Mouse (Mus musculus): ENCODE measurements at regions not wholly inside any gene's neighbourhood (a gene's known extent, or its start where the extent isn't known, plus 50 kb on each side); places are given as distances from the start of the nearest gene placed in this dataset.

GRCm38 (mm10) chr2:131721631-131722545 lies 137.7 kb downstream of the Erv3 start:
- H3K36me3 ChIP-seq (ENCODE audit: control insufficient read depth, insufficient read depth, low read length) = no peaks in the 10 kb centered on the region
- WGBS = 90% methylated on average over 6 of the region's 6 CpGs
- H3K4me1 ChIP-seq (replicated peaks; ENCODE audit: control insufficient read depth, insufficient read depth, low read length) = no peaks in the 10 kb centered on the region
- DNase-seq (ENCODE audit: low spot score) (no peak), ATAC-seq (replicated peaks; ENCODE audit: low FRiP score, low TSS enrichment, low read depth) (no peak)
- H3K27ac ChIP-seq (ENCODE audit: low read depth) = no peak overlapping the region
- H3K4me2 ChIP-seq (ENCODE audit: low read length) = no peak overlapping the region
- H3K4me3 ChIP-seq (ENCODE audit: low read depth, low read length) = no peak overlapping the region
- H3K9me3 ChIP-seq (ENCODE audit: control insufficient read depth, low read length) = peaks cover 14% of the 10 kb centered on the region
- H3K27me3 ChIP-seq (replicated peaks; ENCODE audit: control insufficient read depth, insufficient read depth, low read length) = no peaks in the 10 kb centered on the region
- no peak overlapping the region for H3K9ac ChIP-seq (ENCODE audit: low read length)

- 86% methylated on average over 5 of the region's 5 CpGs for WGBS
- H3K4me2 ChIP-seq (ENCODE audit: low read length) = no peak overlapping the region
- no peaks in the 10 kb centered on the region for H3K4me1 ChIP-seq (replicated peaks; ENCODE audit: control insufficient read depth, insufficient read depth, low read length)
- H3K9ac ChIP-seq (ENCODE audit: low read length) = no peak overlapping the region
- H3K4me3 ChIP-seq (ENCODE audit: low read depth, low read length) = no peak overlapping the region
- H3K27ac ChIP-seq (ENCODE audit: low read depth) = no peak overlapping the region
- no peaks in the 10 kb centered on the region for H3K36me3 ChIP-seq (ENCODE audit: control insufficient read depth, insufficient read depth, low read length)
- no peak for ATAC-seq (replicated peaks; ENCODE audit: low FRiP score, low TSS enrichment, low read depth)
- no peaks in the 10 kb centered on the region for H3K9me3 ChIP-seq (ENCODE audit: control insufficient read depth, low read length)
- H3K27me3 ChIP-seq (replicated peaks; ENCODE audit: control insufficient read depth, insufficient read depth, low read length) = no peaks in the 10 kb centered on the region
- DNase-seq (ENCODE audit: low spot score) = no peak
These were observed 142.0 kb downstream of the Erv3 start for GRCm38 (mm10) chr2:131717561-131717960.

GRCm38 (mm10) chr2:131716841-131717240 lies 142.7 kb downstream of the Erv3 start:
- 84% methylated on average over 5 of the region's 5 CpGs for WGBS
- H3K36me3 ChIP-seq (ENCODE audit: control insufficient read depth, insufficient read depth, low read length) = no peaks in the 10 kb centered on the region
- no peaks in the 10 kb centered on the region for H3K27me3 ChIP-seq (replicated peaks; ENCODE audit: control insufficient read depth, insufficient read depth, low read length)
- no peak overlapping the region for H3K9ac ChIP-seq (ENCODE audit: low read length)
- no peak overlapping the region for H3K4me2 ChIP-seq (ENCODE audit: low read length)
- ATAC-seq (replicated peaks; ENCODE audit: low FRiP score, low TSS enrichment, low read depth) (no peak), DNase-seq (ENCODE audit: low spot score) (no peak)
- no peaks in the 10 kb centered on the region for H3K9me3 ChIP-seq (ENCODE audit: control insufficient read depth, low read length)
- H3K27ac ChIP-seq (ENCODE audit: low read depth) = no peak overlapping the region
- H3K4me1 ChIP-seq (replicated peaks; ENCODE audit: control insufficient read depth, insufficient read depth, low read length) = no peaks in the 10 kb centered on the region
- H3K4me3 ChIP-seq (ENCODE audit: low read depth, low read length) = no peak overlapping the region

- no peak overlapping the region for H3K4me2 ChIP-seq (ENCODE audit: low read length)
- no peak overlapping the region for H3K4me3 ChIP-seq (ENCODE audit: low read depth, low read length)
- no peak for DNase-seq (ENCODE audit: low spot score)
- 84% methylated on average over 3 of the region's 3 CpGs for WGBS
- H3K9ac ChIP-seq (ENCODE audit: low read length) = no peak overlapping the region
- no peaks in the 10 kb centered on the region for H3K9me3 ChIP-seq (ENCODE audit: control insufficient read depth, low read length)
- H3K27me3 ChIP-seq (replicated peaks; ENCODE audit: control insufficient read depth, insufficient read depth, low read length) = no peaks in the 10 kb centered on the region
- H3K27ac ChIP-seq (ENCODE audit: low read depth) = no peak overlapping the region
- H3K4me1 ChIP-seq (replicated peaks; ENCODE audit: control insufficient read depth, insufficient read depth, low read length) = no peaks in the 10 kb centered on the region
- ATAC-seq (replicated peaks; ENCODE audit: low FRiP score, low TSS enrichment, low read depth) = no peak
- no peaks in the 10 kb centered on the region for H3K36me3 ChIP-seq (ENCODE audit: control insufficient read depth, insufficient read depth, low read length)
These were observed 144.2 kb downstream of the Erv3 start for GRCm38 (mm10) chr2:131715381-131715780.

- H3K4me2 ChIP-seq (ENCODE audit: low read length) = no peak overlapping the region
- no peaks in the 10 kb centered on the region for H3K36me3 ChIP-seq (ENCODE audit: control insufficient read depth, insufficient read depth, low read length)
These were observed 147.7 kb downstream of the Erv3 start for GRCm38 (mm10) chr2:131711886-131712285.

DNA sequence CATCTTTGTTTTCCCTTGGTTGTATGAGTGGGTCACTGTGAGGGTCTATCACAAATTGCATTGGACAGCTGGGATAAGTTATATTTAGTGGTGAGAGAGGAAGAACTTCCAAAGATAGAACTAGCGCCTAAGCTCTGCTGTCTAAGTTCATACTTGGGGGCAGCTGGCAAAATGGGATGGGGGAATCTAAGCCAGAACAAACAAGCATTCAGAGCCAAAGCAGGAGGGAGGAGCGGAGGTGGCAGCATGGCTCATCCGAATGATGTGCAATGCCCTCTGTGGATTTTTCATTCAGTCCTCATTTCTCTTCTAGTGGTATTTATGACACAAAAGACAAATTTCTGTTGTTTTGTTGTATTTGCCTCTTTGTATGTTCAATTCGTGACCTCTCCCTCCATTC lies 144.5 kb upstream of the Adra1d start:
- no peak for DNase-seq (ENCODE audit: low spot score)
- 78% methylated on average over 4 of the region's 4 CpGs for WGBS

More at GRCm38 (mm10) chr2:131711886-131712285, 147.7 kb downstream of the Erv3 start:
- no peaks in the 10 kb centered on the region for H3K27me3 ChIP-seq (replicated peaks; ENCODE audit: control insufficient read depth, insufficient read depth, low read length)
- no peak overlapping the region for H3K4me3 ChIP-seq (ENCODE audit: low read depth, low read length)
- H3K27ac ChIP-seq (ENCODE audit: low read depth) = no peak overlapping the region
- ATAC-seq (replicated peaks; ENCODE audit: low FRiP score, low TSS enrichment, low read depth) = no peak
- no peak for DNase-seq (ENCODE audit: low spot score)
- no peaks in the 10 kb centered on the region for H3K4me1 ChIP-seq (replicated peaks; ENCODE audit: control insufficient read depth, insufficient read depth, low read length)
- no peaks in the 10 kb centered on the region for H3K9me3 ChIP-seq (ENCODE audit: control insufficient read depth, low read length)
- no peak overlapping the region for H3K9ac ChIP-seq (ENCODE audit: low read length)

GRCm38 (mm10) chr2:131704406-131704805 lies 142.3 kb upstream of the Adra1d start:
- Histone ChIP-seq H3K27me3 (replicated peaks; ENCODE audit: control insufficient read depth, insufficient read depth, low read length) (no peaks in the 10 kb centered on the region), H3K9ac (ENCODE audit: low read length) (no peak overlapping the region), H3K4me1 (replicated peaks; ENCODE audit: control insufficient read depth, insufficient read depth, low read length) (no peaks in the 10 kb centered on the region), H3K27ac (ENCODE audit: low read depth) (no peak overlapping the region), H3K9me3 (ENCODE audit: control insufficient read depth, low read length) (no peaks in the 10 kb centered on the region), H3K36me3 (ENCODE audit: control insufficient read depth, insufficient read depth, low read length) (no peaks in the 10 kb centered on the region), H3K4me2 (ENCODE audit: low read length) (no peak overlapping the region), H3K4me3 (ENCODE audit: low read depth, low read length) (no peak overlapping the region)
- DNase-seq (ENCODE audit: low spot score) (no peak), ATAC-seq (replicated peaks; ENCODE audit: low FRiP score, low TSS enrichment, low read depth) (no peak)

More for the DNA sequence above, 144.5 kb upstream of the Adra1d start:
- no peaks in the 10 kb centered on the region for H3K27me3 ChIP-seq (replicated peaks; ENCODE audit: control insufficient read depth, insufficient read depth, low read length)
- H3K36me3 ChIP-seq (ENCODE audit: control insufficient read depth, insufficient read depth, low read length) = no peaks in the 10 kb centered on the region
- no peak overlapping the region for H3K9ac ChIP-seq (ENCODE audit: low read length)
- no peak overlapping the region for H3K4me3 ChIP-seq (ENCODE audit: low read depth, low read length)
- no peaks in the 10 kb centered on the region for H3K4me1 ChIP-seq (replicated peaks; ENCODE audit: control insufficient read depth, insufficient read depth, low read length)
- H3K27ac ChIP-seq (ENCODE audit: low read depth) = no peak overlapping the region
- ATAC-seq (replicated peaks; ENCODE audit: low FRiP score, low TSS enrichment, low read depth) = no peak
- no peaks in the 10 kb centered on the region for H3K9me3 ChIP-seq (ENCODE audit: control insufficient read depth, low read length)
- H3K4me2 ChIP-seq (ENCODE audit: low read length) = no peak overlapping the region

GRCm38 (mm10) chr2:131702146-131702545 lies 140.1 kb upstream of the Adra1d start:
- ATAC-seq (replicated peaks; ENCODE audit: low FRiP score, low TSS enrichment, low read depth) = no peak
- Histone ChIP-seq H3K4me3 (ENCODE audit: low read depth, low read length) (no peak overlapping the region), H3K4me1 (replicated peaks; ENCODE audit: control insufficient read depth, insufficient read depth, low read length) (no peaks in the 10 kb centered on the region), H3K27me3 (replicated peaks; ENCODE audit: control insufficient read depth, insufficient read depth, low read length) (no peaks in the 10 kb centered on the region), H3K9me3 (ENCODE audit: control insufficient read depth, low read length) (no peaks in the 10 kb centered on the region), H3K36me3 (ENCODE audit: control insufficient read depth, insufficient read depth, low read length) (no peaks in the 10 kb centered on the region), H3K9ac (ENCODE audit: low read length) (no peak overlapping the region), H3K27ac (ENCODE audit: low read depth) (no peak overlapping the region), H3K4me2 (ENCODE audit: low read length) (no peak overlapping the region)
- WGBS = 77% methylated on average over 4 of the region's 4 CpGs
- DNase-seq (ENCODE audit: low spot score) = no peak

GRCm38 (mm10) chr2:131699798-131700197 lies 137.7 kb upstream of the Adra1d start:
- Histone ChIP-seq H3K27ac (ENCODE audit: low read depth) (no peak overlapping the region), H3K9ac (ENCODE audit: low read length) (no peak overlapping the region), H3K9me3 (ENCODE audit: control insufficient read depth, low read length) (no peaks in the 10 kb centered on the region), H3K36me3 (ENCODE audit: control insufficient read depth, insufficient read depth, low read length) (no peaks in the 10 kb centered on the region), H3K4me3 (ENCODE audit: low read depth, low read length) (no peak overlapping the region), H3K4me1 (replicated peaks; ENCODE audit: control insufficient read depth, insufficient read depth, low read length) (no peaks in the 10 kb centered on the region), H3K4me2 (ENCODE audit: low read length) (no peak overlapping the region), H3K27me3 (replicated peaks; ENCODE audit: control insufficient read depth, insufficient read depth, low read length) (no peaks in the 10 kb centered on the region)
- no peak for ATAC-seq (replicated peaks; ENCODE audit: low FRiP score, low TSS enrichment, low read depth)
- WGBS = 77% methylated on average over 3 of the region's 3 CpGs
- DNase-seq (ENCODE audit: low spot score) = no peak
